Mouse (Mus musculus): ENCODE measurements around the gene Cd96.

The Cd96 gene

GRCm38 (mm10) chr16:46120607-46121006 lies 556 bp upstream of the Cd96 start:
- Histone ChIP-seq H3K4me3 (replicated peaks; ENCODE audit: low read length) (no peak overlapping the region), H3K4me1 (replicated peaks; ENCODE audit: low read depth, low read length) (peaks cover 15% of the 10 kb centered on the region), H3K36me3 (ENCODE audit: insufficient read depth, low read length) (no peaks in the 10 kb centered on the region), H3K9me3 (ENCODE audit: low read length) (no peaks in the 10 kb centered on the region), H3K27me3 (ENCODE audit: insufficient read depth, low read length) (no peaks in the 10 kb centered on the region)
- no peak for TF ChIP-seq POU5F1 (IDR thresholded peaks at IDR 0.05; ENCODE audit: borderline replicate concordance, low read length)
- TF ChIP-seq NANOG (IDR thresholded peaks at IDR 0.05; ENCODE audit: borderline replicate concordance, low read length): no peak
- TF ChIP-seq CTCF (conservative IDR thresholded peaks at IDR 0.05; ENCODE audit: low read length): no peak

- TF ChIP-seq NANOG (IDR thresholded peaks at IDR 0.05; ENCODE audit: borderline replicate concordance, low read length): no peak
- TF ChIP-seq POU5F1 (IDR thresholded peaks at IDR 0.05; ENCODE audit: borderline replicate concordance, low read length): no peak
- no peak for TF ChIP-seq CTCF (conservative IDR thresholded peaks at IDR 0.05; ENCODE audit: low read length)
These were observed 2.4 kb downstream of the Cd96 start for GRCm38 (mm10) chr16:46117645-46118044.

DNA sequence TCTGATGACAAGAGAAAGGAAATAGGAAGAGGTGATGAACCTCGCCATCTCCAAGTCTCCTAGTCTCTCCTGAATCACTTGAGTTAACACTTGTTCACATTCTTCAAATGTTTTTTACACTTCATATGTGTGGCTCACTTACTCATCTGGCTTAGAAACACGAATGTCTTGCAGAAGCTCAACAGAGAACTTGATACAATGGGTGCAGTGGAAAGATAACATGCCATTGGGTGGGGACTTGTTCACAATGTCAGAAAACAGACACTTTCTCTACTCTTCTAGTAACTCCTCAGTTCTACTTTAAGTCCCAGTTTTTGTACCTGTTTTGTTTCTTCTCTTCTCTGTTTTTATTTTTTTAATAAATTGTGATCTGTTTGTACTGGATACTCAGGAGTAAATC lies 5.3 kb downstream of the Cd96 start:
- no peaks in the 10 kb centered on the region for H3K36me3 ChIP-seq (ENCODE audit: insufficient read depth, low read length)
- no peak overlapping the region for H3K4me3 ChIP-seq (replicated peaks; ENCODE audit: low read length)
- no peaks in the 10 kb centered on the region for H3K27me3 ChIP-seq (ENCODE audit: insufficient read depth, low read length)
- peaks cover under 1% of the 10 kb centered on the region; the same call in 1 of the 2 replicates for H3K4me1 ChIP-seq (replicated peaks; ENCODE audit: low read depth, low read length)
- H3K9me3 ChIP-seq (ENCODE audit: low read length): no peaks in the 10 kb centered on the region
- TF ChIP-seq CTCF (conservative IDR thresholded peaks at IDR 0.05; ENCODE audit: low read length): no peak
- TF ChIP-seq POU5F1 (IDR thresholded peaks at IDR 0.05; ENCODE audit: borderline replicate concordance, low read length): no peak
- no peak for TF ChIP-seq NANOG (IDR thresholded peaks at IDR 0.05; ENCODE audit: borderline replicate concordance, low read length)

More at GRCm38 (mm10) chr16:46117645-46118044, 2.4 kb downstream of the Cd96 start:
- Histone ChIP-seq H3K4me1 (replicated peaks; ENCODE audit: low read depth, low read length) (peaks cover 15% of the 10 kb centered on the region), H3K9me3 (ENCODE audit: low read length) (no peaks in the 10 kb centered on the region), H3K27me3 (ENCODE audit: insufficient read depth, low read length) (no peaks in the 10 kb centered on the region), H3K36me3 (ENCODE audit: insufficient read depth, low read length) (no peaks in the 10 kb centered on the region), H3K4me3 (replicated peaks; ENCODE audit: low read length) (no peak overlapping the region)

GRCm38 (mm10) chr16:46109536-46109935 lies 10.5 kb downstream of the Cd96 start:
- H3K4me1 ChIP-seq (replicated peaks; ENCODE audit: low read depth, low read length): peaks cover 5% of the 10 kb centered on the region
- no peak for TF ChIP-seq CTCF (conservative IDR thresholded peaks at IDR 0.05; ENCODE audit: low read length)
- no peak for TF ChIP-seq NANOG (IDR thresholded peaks at IDR 0.05; ENCODE audit: borderline replicate concordance, low read length)
- TF ChIP-seq POU5F1 (IDR thresholded peaks at IDR 0.05; ENCODE audit: borderline replicate concordance, low read length): no peak
- no peaks in the 10 kb centered on the region for H3K9me3 ChIP-seq (ENCODE audit: low read length)
- no peaks in the 10 kb centered on the region for H3K36me3 ChIP-seq (ENCODE audit: insufficient read depth, low read length)
- H3K4me3 ChIP-seq (replicated peaks; ENCODE audit: low read length): no peak overlapping the region
- peaks cover 2% of the 10 kb centered on the region; the same call in 1 of the 2 replicates for H3K27me3 ChIP-seq (ENCODE audit: insufficient read depth, low read length)

DNA sequence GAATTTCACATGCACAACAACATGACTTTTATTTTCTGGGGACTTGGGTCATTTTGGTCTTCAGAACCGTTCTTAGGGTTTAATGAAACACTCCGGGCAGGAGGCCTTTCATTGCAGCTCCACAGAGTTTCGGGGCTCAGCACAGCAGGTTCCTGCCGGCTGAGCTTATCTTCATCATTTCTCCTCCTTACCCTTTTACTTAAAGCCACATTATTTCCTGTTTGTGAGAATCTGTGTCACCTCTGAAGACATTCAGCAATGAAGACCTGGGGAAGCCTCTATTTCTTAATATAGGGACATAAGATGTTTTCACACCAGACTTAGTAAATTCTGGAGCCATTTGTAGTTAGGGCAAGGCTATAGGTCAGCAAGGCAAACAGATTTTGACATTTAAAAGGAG lies 12.6 kb downstream of the Cd96 start:
- Histone ChIP-seq H3K4me1 (replicated peaks; ENCODE audit: low read depth, low read length) (peaks cover 26% of the 10 kb centered on the region), H3K9me3 (ENCODE audit: low read length) (no peaks in the 10 kb centered on the region), H3K27me3 (ENCODE audit: insufficient read depth, low read length) (peaks cover 2% of the 10 kb centered on the region; the same call in 1 of the 2 replicates), H3K4me3 (replicated peaks; ENCODE audit: low read length) (no peak overlapping the region), H3K36me3 (ENCODE audit: insufficient read depth, low read length) (no peaks in the 10 kb centered on the region)
- TF ChIP-seq NANOG (IDR thresholded peaks at IDR 0.05; ENCODE audit: borderline replicate concordance, low read length) (no peak), CTCF (conservative IDR thresholded peaks at IDR 0.05; ENCODE audit: low read length) (no peak), POU5F1 (IDR thresholded peaks at IDR 0.05; ENCODE audit: borderline replicate concordance, low read length) (no peak)

- Histone ChIP-seq H3K4me3 (replicated peaks; ENCODE audit: low read length) (no peak overlapping the region), H3K9me3 (ENCODE audit: low read length) (no peaks in the 10 kb centered on the region), H3K27me3 (ENCODE audit: insufficient read depth, low read length) (peaks cover 2% of the 10 kb centered on the region; the same call in 1 of the 2 replicates), H3K36me3 (ENCODE audit: insufficient read depth, low read length) (no peaks in the 10 kb centered on the region), H3K4me1 (replicated peaks; ENCODE audit: low read depth, low read length) (peaks cover 54% of the 10 kb centered on the region)
- no peak for TF ChIP-seq CTCF (conservative IDR thresholded peaks at IDR 0.05; ENCODE audit: low read length)
- TF ChIP-seq NANOG (IDR thresholded peaks at IDR 0.05; ENCODE audit: borderline replicate concordance, low read length): no peak
- no peak for TF ChIP-seq POU5F1 (IDR thresholded peaks at IDR 0.05; ENCODE audit: borderline replicate concordance, low read length)
These were observed 15.6 kb downstream of the Cd96 start for GRCm38 (mm10) chr16:46104491-46104890.

GRCm38 (mm10) chr16:46101748-46102147 lies 18.3 kb downstream of the Cd96 start:
- Histone ChIP-seq H3K27me3 (ENCODE audit: insufficient read depth, low read length) (peaks cover 2% of the 10 kb centered on the region; the same call in 1 of the 2 replicates), H3K9me3 (ENCODE audit: low read length) (no peaks in the 10 kb centered on the region), H3K36me3 (ENCODE audit: insufficient read depth, low read length) (no peaks in the 10 kb centered on the region), H3K4me1 (replicated peaks; ENCODE audit: low read depth, low read length) (peaks cover 81% of the 10 kb centered on the region), H3K4me3 (replicated peaks; ENCODE audit: low read length) (no peak overlapping the region)
- TF ChIP-seq POU5F1 (IDR thresholded peaks at IDR 0.05; ENCODE audit: borderline replicate concordance, low read length) (peak; percentile 64; the same call in 1 of the 2 replicates), NANOG (IDR thresholded peaks at IDR 0.05; ENCODE audit: borderline replicate concordance, low read length) (peak; percentile 37; the same call in 1 of the 2 replicates), CTCF (conservative IDR thresholded peaks at IDR 0.05; ENCODE audit: low read length) (no peak)

GRCm38 (mm10) chr16:46100286-46100685 lies 19.8 kb downstream of the Cd96 start:
- TF ChIP-seq POU5F1 (IDR thresholded peaks at IDR 0.05; ENCODE audit: borderline replicate concordance, low read length) (no peak), NANOG (IDR thresholded peaks at IDR 0.05; ENCODE audit: borderline replicate concordance, low read length) (no peak), CTCF (conservative IDR thresholded peaks at IDR 0.05; ENCODE audit: low read length) (peak; percentile 23)
- H3K27me3 ChIP-seq (ENCODE audit: insufficient read depth, low read length): no peaks in the 10 kb centered on the region
- no peaks in the 10 kb centered on the region for H3K36me3 ChIP-seq (ENCODE audit: insufficient read depth, low read length)
- no peaks in the 10 kb centered on the region for H3K9me3 ChIP-seq (ENCODE audit: low read length)
- no peak overlapping the region for H3K4me3 ChIP-seq (replicated peaks; ENCODE audit: low read length)
- H3K4me1 ChIP-seq (replicated peaks; ENCODE audit: low read depth, low read length): peaks cover 82% of the 10 kb centered on the region

GRCm38 (mm10) chr16:46097421-46097820 lies 22.6 kb downstream of the Cd96 start:
- no peaks in the 10 kb centered on the region for H3K9me3 ChIP-seq (ENCODE audit: low read length)
- no peaks in the 10 kb centered on the region for H3K36me3 ChIP-seq (ENCODE audit: insufficient read depth, low read length)
- TF ChIP-seq NANOG (IDR thresholded peaks at IDR 0.05; ENCODE audit: borderline replicate concordance, low read length) (no peak), POU5F1 (IDR thresholded peaks at IDR 0.05; ENCODE audit: borderline replicate concordance, low read length) (no peak), CTCF (conservative IDR thresholded peaks at IDR 0.05; ENCODE audit: low read length) (no peak)
- no peak overlapping the region for H3K4me3 ChIP-seq (replicated peaks; ENCODE audit: low read length)
- no peaks in the 10 kb centered on the region for H3K27me3 ChIP-seq (ENCODE audit: insufficient read depth, low read length)
- peaks cover 57% of the 10 kb centered on the region for H3K4me1 ChIP-seq (replicated peaks; ENCODE audit: low read depth, low read length)
